Mouse (Mus musculus) heart, embryonic 15.5 days (tissue): Measurements from ENCODE around the gene Plxnc1. TPM values are rescaled to one million over a fixed set of nuclear protein-coding genes. Genes with fewer than 3 reads are reported as not detected.

Source experiments
- ATAC-seq: fragments of 200-750 bp; cut with Nextera tagmentation; replicated peaks from 2 replicates; pipeline ENCODE4 v1.8.0; 2017; ENCODE audit warnings: low read depth, moderate TSS enrichment; ENCODE audit not compliant: insufficient number of reproducible peaks, insufficient read depth, low FRiP score
- H3K27ac ChIP-seq: fragments of 300-500 bp; sonication (generic); 2 replicates; pipeline ENCODE4 v1.5.1; 2015; ENCODE audit warnings: mild to moderate bottlenecking, inconsistent platforms
- H3K27me3 ChIP-seq: fragments of 300-500 bp; sonication (generic); 2 replicates; pipeline ENCODE4 v1.6.1; 2015; ENCODE audit warnings: inconsistent platforms
- H3K36me3 ChIP-seq: fragments of 300-500 bp; sonication (generic); 2 replicates; pipeline ENCODE4 v1.6.1; 2015; ENCODE audit warnings: mild to moderate bottlenecking, inconsistent platforms
- H3K4me1 ChIP-seq: fragments of 300-500 bp; sonication (generic); replicated peaks from 2 replicates; pipeline ENCODE4 v1.6.1; 2015; ENCODE audit warnings: inconsistent platforms
- H3K4me2 ChIP-seq: fragments of 300-500 bp; sonication (generic); 2 replicates; pipeline ENCODE4 v1.6.1; 2015; ENCODE audit warnings: inconsistent platforms, mild to moderate bottlenecking, moderate library complexity
- H3K4me3 ChIP-seq: fragments of 300-500 bp; sonication (generic); 2 replicates; pipeline ENCODE4 v1.5.1; 2015; ENCODE audit warnings: mild to moderate bottlenecking, inconsistent platforms
- H3K9ac ChIP-seq: fragments of 300-500 bp; sonication (generic); 2 replicates; pipeline ENCODE4 v1.6.1; 2015; ENCODE audit warnings: mild to moderate bottlenecking, inconsistent platforms
- H3K9me3 ChIP-seq: fragments of 300-500 bp; sonication (generic); replicated peaks from 2 replicates; pipeline ENCODE4 v1.6.1; 2016; ENCODE audit warnings: inconsistent platforms
- WGBS: fragments of 180-500 bp; shearing (Covaris S2); methylation state at CpG from one replicate; pipeline ENCODE4 v1.1.7; 2015; ENCODE audit warnings: mixed read lengths; 5-methylcytosine and 5-hydroxymethylcytosine counted together
- polyA plus RNA-seq: library from polyadenylated mRNA; unstranded; fragments of >200 nt; fragmentation: Nextera tagmentation; extraction: Ambion mirVana; gene quantifications from 2 replicates; pipeline ENCODE4 v1.2.1, GENCODE M21; 2015

Gene Plxnc1
- polyA plus RNA-seq: 2.9 and 3.5 TPM in 2 replicates

- Histone ChIP-seq H3K9me3 (no peaks in the 10 kb centered on the region), H3K9ac (peak within 1 kb of the TSS; percentile 67), H3K36me3 (no peaks in the 10 kb centered on the region), H3K4me2 (peak within 1 kb of the TSS; percentile 96), H3K4me3 (peak within 1 kb of the TSS; percentile 70), H3K27ac (peak within 1 kb of the TSS; percentile 32), H3K27me3 (peaks cover 62% of the 10 kb centered on the region), H3K4me1 (peaks cover 26% of the 10 kb centered on the region)
- under 1% methylated on average over 41 of the region's 57 CpGs for WGBS
- peak; percentile 38 for ATAC-seq
Measured at GRCm38 (mm10) chr10:94944691-94945205, at the start of gene Plxnc1. Gene Plxnc1, minus strand, starts transcription at chr10:94944835.

- H3K4me2 ChIP-seq: peak overlapping the region; percentile 66
- H3K4me1 ChIP-seq: peaks cover 26% of the 10 kb centered on the region
- no peaks in the 10 kb centered on the region for H3K9me3 ChIP-seq
- 4% methylated on average over 9 of the region's 9 CpGs for WGBS
- H3K27ac ChIP-seq: peak overlapping the region; percentile 86
- no peaks in the 10 kb centered on the region for H3K27me3 ChIP-seq
- no peaks in the 10 kb centered on the region for H3K36me3 ChIP-seq
- no peak overlapping the region for H3K9ac ChIP-seq
- H3K4me3 ChIP-seq: peak overlapping the region; percentile 32; the same call in 1 of the 2 replicates
- ATAC-seq: peak; percentile 41; the same call in 1 of the 2 replicates
Measured at GRCm38 (mm10) chr10:94992127-94992526, 47.5 kb upstream of the Plxnc1 start.

- no peak for ATAC-seq
- Histone ChIP-seq H3K9me3 (no peaks in the 10 kb centered on the region), H3K9ac (no peak overlapping the region), H3K4me2 (peak overlapping the region; percentile 66), H3K27me3 (no peaks in the 10 kb centered on the region), H3K4me1 (peaks cover 26% of the 10 kb centered on the region), H3K4me3 (peak overlapping the region; percentile 32), H3K27ac (peak overlapping the region; percentile 86), H3K36me3 (no peaks in the 10 kb centered on the region)
- WGBS: 14% methylated on average over 17 of the region's 17 CpGs
Measured at GRCm38 (mm10) chr10:94991564-94992097, 47.0 kb upstream of the Plxnc1 start.

GRCm38 (mm10) chr10:94990768-94991563, 46.3 kb upstream of the Plxnc1 start:
- Histone ChIP-seq H3K27me3 (no peaks in the 10 kb centered on the region), H3K4me2 (peak overlapping the region; percentile 66), H3K36me3 (no peaks in the 10 kb centered on the region), H3K4me3 (peak overlapping the region; percentile 32), H3K27ac (peak overlapping the region; percentile 86), H3K9me3 (no peaks in the 10 kb centered on the region), H3K9ac (no peak overlapping the region), H3K4me1 (peaks cover 26% of the 10 kb centered on the region)
- ATAC-seq: peak; percentile 80
- 11% methylated on average over 17 of the region's 17 CpGs for WGBS

- 87% methylated on average over 5 of the region's 5 CpGs for WGBS
- no peak for ATAC-seq
- peaks cover 26% of the 10 kb centered on the region for H3K4me1 ChIP-seq
- no peak overlapping the region for H3K4me2 ChIP-seq
- no peak overlapping the region for H3K27ac ChIP-seq
- H3K36me3 ChIP-seq: no peaks in the 10 kb centered on the region
- H3K4me3 ChIP-seq: no peak overlapping the region
- H3K9me3 ChIP-seq: no peaks in the 10 kb centered on the region
- H3K27me3 ChIP-seq: no peaks in the 10 kb centered on the region
- no peak overlapping the region for H3K9ac ChIP-seq
Measured at GRCm38 (mm10) chr10:94989321-94989720, 44.7 kb upstream of the Plxnc1 start.

- ATAC-seq: no peak
Measured at GRCm38 (mm10) chr10:94985103-94985502, 40.5 kb upstream of the Plxnc1 start.

GRCm38 (mm10) chr10:94982528-94982927, 37.9 kb upstream of the Plxnc1 start:
- Histone ChIP-seq H3K9ac (no peak overlapping the region), H3K4me2 (no peak overlapping the region), H3K36me3 (no peaks in the 10 kb centered on the region), H3K27ac (no peak overlapping the region), H3K4me3 (no peak overlapping the region), H3K4me1 (no peaks in the 10 kb centered on the region), H3K27me3 (no peaks in the 10 kb centered on the region), H3K9me3 (no peaks in the 10 kb centered on the region)
- no peak for ATAC-seq
- WGBS: 75% methylated on average over 8 of the region's 8 CpGs

More at GRCm38 (mm10) chr10:94985103-94985502, 40.5 kb upstream of the Plxnc1 start:
- Histone ChIP-seq H3K9me3 (no peaks in the 10 kb centered on the region), H3K4me1 (peaks cover 8% of the 10 kb centered on the region), H3K9ac (no peak overlapping the region), H3K4me2 (no peak overlapping the region), H3K27ac (no peak overlapping the region), H3K36me3 (no peaks in the 10 kb centered on the region), H3K4me3 (no peak overlapping the region), H3K27me3 (no peaks in the 10 kb centered on the region)
- WGBS: 53% methylated on average over 1 of the region's 1 CpGs

GRCm38 (mm10) chr10:94981466-94982138, 37.0 kb upstream of the Plxnc1 start:
- H3K9me3 ChIP-seq: no peaks in the 10 kb centered on the region
- no peak overlapping the region for H3K4me3 ChIP-seq
- ATAC-seq: no peak
- H3K4me1 ChIP-seq: no peaks in the 10 kb centered on the region
- no peak overlapping the region for H3K9ac ChIP-seq
- 44% methylated on average over 12 of the region's 12 CpGs for WGBS
- H3K27ac ChIP-seq: no peak overlapping the region
- H3K36me3 ChIP-seq: no peaks in the 10 kb centered on the region
- no peaks in the 10 kb centered on the region for H3K27me3 ChIP-seq
- no peak overlapping the region for H3K4me2 ChIP-seq

- Histone ChIP-seq H3K4me2 (no peak overlapping the region), H3K27ac (no peak overlapping the region), H3K4me3 (no peak overlapping the region), H3K36me3 (no peaks in the 10 kb centered on the region), H3K9me3 (no peaks in the 10 kb centered on the region), H3K27me3 (no peaks in the 10 kb centered on the region), H3K4me1 (peaks cover 10% of the 10 kb centered on the region), H3K9ac (no peak overlapping the region)
- ATAC-seq: no peak
- WGBS: 56% methylated on average over 5 of the region's 5 CpGs
Measured at GRCm38 (mm10) chr10:94978265-94978822, 33.7 kb upstream of the Plxnc1 start.

- peaks cover 10% of the 10 kb centered on the region for H3K4me1 ChIP-seq
- no peaks in the 10 kb centered on the region for H3K27me3 ChIP-seq
- no peak overlapping the region for H3K27ac ChIP-seq
- no peak overlapping the region for H3K9ac ChIP-seq
- no peaks in the 10 kb centered on the region for H3K9me3 ChIP-seq
- WGBS: 59% methylated on average over 5 of the region's 5 CpGs
- no peak for ATAC-seq
- no peaks in the 10 kb centered on the region for H3K36me3 ChIP-seq
- no peak overlapping the region for H3K4me2 ChIP-seq
- H3K4me3 ChIP-seq: no peak overlapping the region
Measured at GRCm38 (mm10) chr10:94976329-94976728, 31.7 kb upstream of the Plxnc1 start.

- ATAC-seq: no peak
- Histone ChIP-seq H3K4me3 (no peak overlapping the region), H3K36me3 (no peaks in the 10 kb centered on the region), H3K9ac (no peak overlapping the region), H3K9me3 (no peaks in the 10 kb centered on the region), H3K4me2 (0 out of 2 replicates have a peak overlapping the region, but pooled peaks have one; percentile 6), H3K27ac (no peak overlapping the region), H3K4me1 (peaks cover 10% of the 10 kb centered on the region), H3K27me3 (no peaks in the 10 kb centered on the region)
- WGBS: 51% methylated on average over 4 of the region's 4 CpGs
Measured at GRCm38 (mm10) chr10:94975099-94975496, 30.5 kb upstream of the Plxnc1 start.
